Mouse (Mus musculus): ENCODE data around the gene Gm20894. TPM values are rescaled to one million over a fixed set of nuclear protein-coding genes. Genes with fewer than 3 reads are reported as not detected.
"Not testable (repeated sequence)": the region's sequence is repeated elsewhere in the genome, so short reads cannot be mapped to it uniquely, and the experiment has no call there.

Gene Gm20894
- total RNA-seq (2021), result not detected in 2 replicates
- long read RNA-seq, experiment 1, result 0 reads
- long read RNA-seq, experiment 2, result 0 reads

DNA sequence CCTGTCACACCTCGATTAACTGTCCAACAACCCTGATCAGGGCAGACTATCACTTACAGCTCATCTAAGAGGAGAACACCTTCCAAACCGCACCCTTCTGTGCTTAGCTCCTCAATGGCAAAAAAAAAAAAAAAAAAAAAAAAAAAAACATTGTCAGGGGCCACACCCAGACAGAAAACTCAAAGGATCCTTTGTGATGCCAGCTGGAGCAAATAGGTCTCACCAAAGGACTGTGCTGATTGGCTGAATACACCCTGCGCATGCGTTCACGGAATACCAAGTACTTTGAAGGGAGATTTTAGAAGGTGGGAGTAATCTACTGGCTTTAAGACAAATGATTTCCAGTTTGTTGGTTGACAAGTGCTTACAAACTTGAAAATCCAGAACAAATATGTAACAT, at the start of gene Gm20894:
Gm20894 (minus strand) TSS at position 101 of the 400 bp plus-strand sequence.
- not testable (repeated sequence) for DNase-seq

Measured in adrenal gland, postnatal 14 days (tissue).